Mouse (Mus musculus) splenic B cell, adult 2 months (primary cell): ENCODE results near the gene Snurf.

Experiments
- DNase-seq: peaks from one replicate; pipeline ENCODE4 v3.0.0-alpha.2; 2011; ENCODE audit warnings: low read depth, low spot score
- H3K27me3 ChIP-seq: 2 replicates; pipeline ENCODE4 v1.6.1; 2012; ENCODE audit warnings: mild to moderate bottlenecking, low read length, moderate library complexity, mixed read lengths; ENCODE audit not compliant: control insufficient read depth, poor library complexity, insufficient read depth, severe bottlenecking
- H3K36me3 ChIP-seq: 2 replicates; pipeline ENCODE4 v1.6.1; 2012; ENCODE audit warnings: mild to moderate bottlenecking, low read length, moderate library complexity, mixed read lengths; ENCODE audit not compliant: control insufficient read depth, poor library complexity, insufficient read depth, severe bottlenecking

The Snurf gene

GRCm38 (mm10) chr7:60004606-60005330, at the start of gene Snurf, which contains the start of gene Gm38393:
Gene Snurf, minus strand, starts transcription at chr7:60005049.
Gene Gm38393, minus strand, starts transcription at chr7:60005064.
- H3K36me3 ChIP-seq = no peaks in the 10 kb centered on the region
- DNase-seq = no peak
- no peaks in the 10 kb centered on the region for H3K27me3 ChIP-seq

GRCm38 (mm10) chr7:60047481-60048201, 42.8 kb upstream of the Snurf start:
- no peaks in the 10 kb centered on the region for H3K27me3 ChIP-seq
- no peaks in the 10 kb centered on the region for H3K36me3 ChIP-seq
- no peak for DNase-seq

GRCm38 (mm10) chr7:60013186-60013585, 8.3 kb upstream of the Snurf start:
- H3K36me3 ChIP-seq = no peaks in the 10 kb centered on the region
- no peak for DNase-seq
- no peaks in the 10 kb centered on the region for H3K27me3 ChIP-seq

GRCm38 (mm10) chr7:60007727-60008360, 3.0 kb upstream of the Snurf start:
- Histone ChIP-seq H3K36me3 (no peaks in the 10 kb centered on the region), H3K27me3 (no peaks in the 10 kb centered on the region)
- no peak for DNase-seq

- no peaks in the 10 kb centered on the region for H3K36me3 ChIP-seq
- no peak for DNase-seq
- H3K27me3 ChIP-seq = no peaks in the 10 kb centered on the region
Observed at GRCm38 (mm10) chr7:60006262-60006661, 1.4 kb upstream of the Snurf start.

- DNase-seq = no peak
- Histone ChIP-seq H3K36me3 (no peaks in the 10 kb centered on the region), H3K27me3 (no peaks in the 10 kb centered on the region)
Observed at GRCm38 (mm10) chr7:60003921-60004605, 786 bp downstream of the Snurf start.

GRCm38 (mm10) chr7:60003006-60003865, 1.6 kb downstream of the Snurf start:
- Histone ChIP-seq H3K27me3 (no peaks in the 10 kb centered on the region), H3K36me3 (no peaks in the 10 kb centered on the region)
- no peak for DNase-seq

- DNase-seq = no peak
- no peaks in the 10 kb centered on the region for H3K27me3 ChIP-seq
Observed at GRCm38 (mm10) chr7:59978646-59979045, 26.2 kb downstream of the Snurf start.

More at GRCm38 (mm10) chr7:59978646-59979045, 26.2 kb downstream of the Snurf start:
- H3K36me3 ChIP-seq = no peaks in the 10 kb centered on the region
